Comparison of ENCODE assay signal across 8 mouse cellular contexts in genomic region chr10:98417807-98418743, GRCm38 (mm10).
DNase-seq lines count a peak whose midpoint lies in the region; ATAC-seq and TF ChIP-seq lines count a peak whose summit lies in the region.
"Had no signal": no experiment of that assay in that cellular context is flagged by ENCODE, and none has a peak within 500 bp of the region (broad histone marks: within the 10 kb centered on the region; RNA-seq: fewer than 3 reads in every experiment).

No protein-coding gene starts in this region.

- no peak for ATAC-seq in megakaryocyte-erythroid progenitor cell, adult 5-6 weeks (replicated peaks; ENCODE audit: low FRiP score, low TSS enrichment, poor library complexity, severe bottlenecking)

- H3K4me1 ChIP-seq in kidney, adult 2 months (ENCODE audit: control insufficient read depth, insufficient read depth, low read length), result no peaks in the 10 kb centered on the region

- WGBS in kidney, adult 2 months, result 71% methylated on average over 17 of the region's 17 CpGs

- TF ChIP-seq POLR2A in kidney, adult 2 months (IDR thresholded peaks at IDR 0.05; ENCODE audit: low read depth, low read length), result no peak

- no peak overlapping the region for H3K4me3 ChIP-seq in kidney, adult 2 months (ENCODE audit: insufficient read depth, low read depth, low read length)

- peak; percentile 37 for DNase-seq in right cerebral cortex, adult 18-20 months
- no peak for DNase-seq in right cerebral cortex, postnatal 14 days
- DNase-seq in cerebellum, postnatal 25 days, result peak; percentile 11 to 21
- peak; percentile 44 for DNase-seq in mesoderm, embryonic 11.5 days (ENCODE audit: low read depth, low spot score)
- DNase-seq in urinary bladder, postnatal 10 days (ENCODE audit: low spot score), result no peak
- no peak for DNase-seq in kidney, adult 2 months
- DNase-seq: right cerebral cortex, postnatal 4 days had no signal

- H3K27me3 ChIP-seq in kidney, adult 2 months (replicated peaks; ENCODE audit: control insufficient read depth, insufficient read depth, low read length), result no peaks in the 10 kb centered on the region; the same call in 1 of the 2 replicates

- H3K27ac ChIP-seq in kidney, adult 2 months (ENCODE audit: insufficient read depth, low read depth, low read length), result no peak overlapping the region

- H3K36me3 ChIP-seq in kidney, adult 2 months (ENCODE audit: control insufficient read depth, insufficient read depth, low read length), result no peaks in the 10 kb centered on the region

- TF ChIP-seq CTCF in kidney, adult 2 months (conservative IDR thresholded peaks at IDR 0.05; ENCODE audit: insufficient read depth, insufficient read length, low read depth, low read length), result no peak

Comparison
In these comparisons a context has a peak if more than half of its experiments do, and no peak if none do; other contexts are left out.
1. DNase-seq: peak in right cerebral cortex, adult 18-20 months (single experiment), cerebellum, postnatal 25 days (2 of 2) and mesoderm, embryonic 11.5 days (single experiment); none in right cerebral cortex, postnatal 14 days (single experiment), urinary bladder, postnatal 10 days (single experiment) and kidney, adult 2 months (single experiment).